Mouse (Mus musculus): ENCODE measurements around the gene Rrp8. TPM values are rescaled to one million over a fixed set of nuclear protein-coding genes. Genes with fewer than 3 reads are reported as not detected.

Rrp8 gene
- 48.4 and 50.6 TPM in 2 replicates for polyA plus RNA-seq (2014; fragmentation: Nextera tagmentation; extraction: Ambion mirVana)

DNA sequence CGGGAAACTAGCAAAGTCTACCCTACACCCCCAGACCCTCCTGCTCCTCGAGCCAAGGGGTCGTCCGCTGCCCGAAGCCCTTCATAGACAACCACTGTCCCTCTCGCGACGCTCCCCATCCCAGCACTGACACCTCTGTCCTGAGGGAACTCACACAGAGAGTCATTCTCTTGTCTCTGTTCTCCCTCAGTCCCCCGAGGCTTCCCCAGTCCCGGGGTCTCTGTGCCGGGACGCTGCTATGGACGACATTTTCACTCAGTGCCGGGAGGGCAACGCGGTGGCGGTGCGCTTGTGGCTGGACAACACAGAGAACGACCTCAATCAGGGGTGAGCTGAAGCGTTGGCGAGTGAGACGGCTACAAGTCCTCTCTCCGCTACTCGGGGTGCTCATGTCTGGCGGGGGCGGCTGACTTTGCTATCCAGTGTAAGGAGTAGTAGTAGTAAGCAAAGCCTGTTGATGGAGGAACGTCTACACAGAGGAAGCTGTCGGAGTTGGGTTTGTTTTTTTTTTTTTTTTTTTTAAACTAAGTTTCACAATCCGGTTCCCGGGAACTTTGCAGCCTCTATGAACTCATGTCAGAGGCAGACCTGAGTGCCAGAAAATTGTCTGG lies at the start of gene Rrp8:
Gene Rrp8 (minus strand): TSS at position 475 of the 611 bp plus-strand sequence.
- H3K9ac ChIP-seq (ENCODE audit: low read length), result peak within 1 kb of the TSS; percentile 93
- no peaks in the 10 kb centered on the region for H3K27me3 ChIP-seq (ENCODE audit: control insufficient read depth, insufficient read depth, low read length)
- no peak for DNase-seq (ENCODE audit: low spot score)
- peaks cover 24% of the 10 kb centered on the region for H3K36me3 ChIP-seq (ENCODE audit: control insufficient read depth, insufficient read depth, low read length)
- H3K27ac ChIP-seq (replicated peaks; ENCODE audit: low read depth, low read length), result peak within 1 kb of the TSS; percentile 61
- peaks cover 12% of the 10 kb centered on the region for H3K4me1 ChIP-seq (ENCODE audit: control insufficient read depth, insufficient read depth, low read length)
- WGBS, result under 1% methylated on average over 30 of the region's 30 CpGs
- no peaks in the 10 kb centered on the region for H3K9me3 ChIP-seq (ENCODE audit: control insufficient read depth, low read length)
- peak; percentile 18 for ATAC-seq (ENCODE audit: insufficient number of reproducible peaks, low FRiP score, low TSS enrichment, low read depth)
- H3K4me2 ChIP-seq (ENCODE audit: low read depth, severe bottlenecking), result peak within 1 kb of the TSS; percentile 47
- H3K4me3 ChIP-seq (ENCODE audit: low read depth, low read length), result peak within 1 kb of the TSS; percentile 54

- Histone ChIP-seq H3K27ac (replicated peaks; ENCODE audit: low read depth, low read length) (peak overlapping the region; percentile 76), H3K9me3 (ENCODE audit: control insufficient read depth, low read length) (no peaks in the 10 kb centered on the region), H3K4me3 (ENCODE audit: low read depth, low read length) (peak overlapping the region; percentile 76), H3K4me1 (ENCODE audit: control insufficient read depth, insufficient read depth, low read length) (peaks cover 20% of the 10 kb centered on the region), H3K27me3 (ENCODE audit: control insufficient read depth, insufficient read depth, low read length) (no peaks in the 10 kb centered on the region), H3K4me2 (ENCODE audit: low read depth, severe bottlenecking) (peak overlapping the region; percentile 70), H3K36me3 (ENCODE audit: control insufficient read depth, insufficient read depth, low read length) (no peaks in the 10 kb centered on the region; the same call in 1 of the 2 replicates), H3K9ac (ENCODE audit: low read length) (peak overlapping the region; percentile 93)
- peak; percentile 38 for DNase-seq (ENCODE audit: low spot score)
- WGBS, result 5% methylated on average over 20 of the region's 20 CpGs
- ATAC-seq (ENCODE audit: insufficient number of reproducible peaks, low FRiP score, low TSS enrichment, low read depth), result peak; percentile 71
These were observed 49.5 kb upstream of the Rrp8 start for GRCm38 (mm10) chr7:105786506-105787284.

DNA sequence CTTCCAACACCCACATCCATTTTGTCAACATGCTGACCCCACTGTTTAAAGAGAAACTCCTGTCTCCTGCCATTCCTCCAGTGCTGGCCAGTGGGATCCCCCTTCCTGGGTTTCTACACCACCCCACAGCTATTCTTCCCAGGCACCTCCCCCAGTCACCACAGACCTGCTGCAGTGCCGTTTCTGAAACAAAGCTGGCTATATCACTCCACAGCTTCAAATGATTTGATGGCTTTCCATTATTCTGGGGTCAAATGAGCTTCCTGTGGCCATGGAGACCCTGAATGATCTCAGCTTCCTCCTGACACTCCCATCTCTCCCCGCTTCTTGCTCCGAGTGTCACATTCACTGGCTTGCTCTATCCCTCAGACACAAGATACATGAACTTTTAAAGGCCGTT lies 47.4 kb upstream of the Rrp8 start:
- Histone ChIP-seq H3K4me1 (ENCODE audit: control insufficient read depth, insufficient read depth, low read length) (peaks cover 20% of the 10 kb centered on the region), H3K4me2 (ENCODE audit: low read depth, severe bottlenecking) (peak overlapping the region; percentile 15; the same call in 1 of the 2 replicates), H3K36me3 (ENCODE audit: control insufficient read depth, insufficient read depth, low read length) (no peaks in the 10 kb centered on the region; the same call in 1 of the 2 replicates), H3K27me3 (ENCODE audit: control insufficient read depth, insufficient read depth, low read length) (no peaks in the 10 kb centered on the region), H3K9me3 (ENCODE audit: control insufficient read depth, low read length) (no peaks in the 10 kb centered on the region), H3K27ac (replicated peaks; ENCODE audit: low read depth, low read length) (no peak overlapping the region), H3K4me3 (ENCODE audit: low read depth, low read length) (peak overlapping the region; percentile 7; the same call in 1 of the 2 replicates), H3K9ac (ENCODE audit: low read length) (no peak overlapping the region)
- ATAC-seq (ENCODE audit: insufficient number of reproducible peaks, low FRiP score, low TSS enrichment, low read depth) (no peak), DNase-seq (ENCODE audit: low spot score) (peak; percentile 20)
- WGBS, result 45% methylated on average over 4 of the region's 4 CpGs

DNA sequence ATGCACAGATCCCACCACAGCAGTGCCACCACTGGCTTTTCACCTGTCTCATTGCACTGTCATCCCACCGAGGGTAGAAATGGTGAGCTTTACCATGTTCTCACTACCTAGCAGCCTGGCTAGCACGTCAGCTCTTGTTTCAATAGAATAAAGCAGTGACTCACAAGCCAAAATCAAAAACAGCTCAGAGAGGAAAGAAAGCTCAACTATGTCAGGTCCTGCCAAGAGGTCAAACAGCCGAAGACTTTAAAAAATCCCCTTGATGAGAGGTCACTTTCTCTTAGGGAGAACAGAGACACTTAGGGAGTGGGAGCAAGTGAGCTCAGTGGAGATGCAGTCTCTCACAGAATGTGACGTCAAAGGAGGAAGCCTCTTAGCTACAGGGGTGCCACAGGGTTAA lies 46.7 kb upstream of the Rrp8 start:
- WGBS, result 52% methylated on average over 4 of the region's 4 CpGs
- Histone ChIP-seq H3K9me3 (ENCODE audit: control insufficient read depth, low read length) (no peaks in the 10 kb centered on the region), H3K4me3 (ENCODE audit: low read depth, low read length) (no peak overlapping the region), H3K9ac (ENCODE audit: low read length) (no peak overlapping the region), H3K4me2 (ENCODE audit: low read depth, severe bottlenecking) (no peak overlapping the region), H3K27ac (replicated peaks; ENCODE audit: low read depth, low read length) (no peak overlapping the region), H3K27me3 (ENCODE audit: control insufficient read depth, insufficient read depth, low read length) (no peaks in the 10 kb centered on the region), H3K4me1 (ENCODE audit: control insufficient read depth, insufficient read depth, low read length) (peaks cover 26% of the 10 kb centered on the region), H3K36me3 (ENCODE audit: control insufficient read depth, insufficient read depth, low read length) (no peaks in the 10 kb centered on the region; the same call in 1 of the 2 replicates)
- ATAC-seq (ENCODE audit: insufficient number of reproducible peaks, low FRiP score, low TSS enrichment, low read depth) (no peak), DNase-seq (ENCODE audit: low spot score) (no peak)

DNA sequence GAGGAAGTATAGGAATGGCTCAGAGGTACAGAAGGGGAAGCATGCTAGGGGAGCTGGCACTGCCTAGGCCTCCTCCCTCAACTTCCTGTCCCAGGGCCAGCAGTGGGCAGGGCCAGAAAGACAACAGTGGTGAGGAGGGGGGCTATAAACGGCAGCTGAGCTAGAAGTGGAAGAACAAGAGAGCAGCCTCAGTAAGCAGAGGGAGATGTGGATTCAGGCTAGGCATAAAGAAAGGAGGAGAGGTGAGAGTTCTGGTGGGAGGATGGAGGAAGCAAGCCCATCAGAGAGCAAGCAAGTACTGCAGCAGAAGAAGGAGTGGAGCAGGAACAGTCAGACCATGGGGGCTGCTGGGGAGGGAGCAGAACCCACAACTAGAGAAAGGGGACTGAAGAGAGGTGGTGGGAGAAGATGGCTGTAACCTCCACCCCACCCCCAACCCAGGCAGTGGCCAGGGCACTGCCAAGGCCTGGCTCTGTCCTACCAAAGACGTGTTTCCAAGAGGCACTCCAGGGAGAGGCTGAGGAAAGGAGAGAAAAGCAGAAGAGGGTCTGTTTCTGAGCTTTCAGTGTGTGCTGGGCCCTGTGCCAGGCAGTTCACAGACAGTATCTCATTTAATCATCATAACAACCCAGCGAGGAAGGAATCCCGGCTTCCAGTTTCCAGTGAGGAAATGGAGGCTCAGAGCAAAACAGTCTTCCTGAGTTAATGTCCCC lies 41.5 kb upstream of the Rrp8 start:
- no peaks in the 10 kb centered on the region for H3K9me3 ChIP-seq (ENCODE audit: control insufficient read depth, low read length)
- H3K27ac ChIP-seq (replicated peaks; ENCODE audit: low read depth, low read length), result peak overlapping the region; percentile 93
- H3K9ac ChIP-seq (ENCODE audit: low read length), result peak overlapping the region; percentile 44
- H3K4me2 ChIP-seq (ENCODE audit: low read depth, severe bottlenecking), result peak overlapping the region; percentile 42
- H3K4me3 ChIP-seq (ENCODE audit: low read depth, low read length), result peak overlapping the region; percentile 33
- DNase-seq (ENCODE audit: low spot score) (peak; percentile 32), ATAC-seq (ENCODE audit: insufficient number of reproducible peaks, low FRiP score, low TSS enrichment, low read depth) (peak; percentile 93)
- H3K4me1 ChIP-seq (ENCODE audit: control insufficient read depth, insufficient read depth, low read length), result peaks cover 21% of the 10 kb centered on the region
- no peaks in the 10 kb centered on the region; the same call in 1 of the 2 replicates for H3K36me3 ChIP-seq (ENCODE audit: control insufficient read depth, insufficient read depth, low read length)
- no peaks in the 10 kb centered on the region for H3K27me3 ChIP-seq (ENCODE audit: control insufficient read depth, insufficient read depth, low read length)
- WGBS, result 23% methylated on average over 4 of the region's 4 CpGs

DNA sequence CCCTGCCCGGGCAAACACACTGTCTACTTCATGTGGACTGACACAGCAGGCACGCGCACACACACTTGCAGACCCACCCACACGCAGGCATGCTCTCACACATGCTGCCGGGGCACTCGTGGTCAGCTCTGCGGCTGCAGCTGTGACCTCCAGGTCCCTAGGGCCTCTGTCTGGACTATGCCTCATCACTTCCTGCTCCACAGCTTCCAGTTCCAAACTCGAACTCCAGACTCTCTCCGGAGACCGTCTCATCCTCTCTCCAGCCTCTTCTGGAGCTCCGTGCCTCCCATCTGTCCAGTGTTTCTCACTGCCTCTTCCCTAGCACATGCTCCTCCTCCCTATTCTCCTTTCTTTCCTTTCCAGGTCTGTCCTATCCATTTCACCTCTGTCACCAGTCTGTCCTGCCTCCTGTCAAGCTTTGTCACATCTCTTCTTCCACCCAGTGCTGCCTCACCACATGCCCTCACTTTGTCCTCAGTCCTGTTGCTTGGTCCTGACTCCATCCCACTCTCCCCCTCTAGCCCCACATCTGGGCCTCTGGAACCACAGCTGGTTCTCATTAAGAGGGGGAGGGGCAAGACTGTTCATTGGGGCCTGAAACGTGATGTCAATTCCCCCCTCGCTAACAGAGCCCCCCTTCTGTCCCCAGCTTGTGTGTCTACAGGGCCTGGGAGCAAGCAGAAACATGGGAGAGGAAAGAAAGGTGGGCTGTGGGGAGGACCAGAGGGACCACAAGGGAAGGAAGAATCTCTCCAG lies 40.8 kb upstream of the Rrp8 start:
- peak; percentile 96 for ATAC-seq (ENCODE audit: insufficient number of reproducible peaks, low FRiP score, low TSS enrichment, low read depth)

GRCm38 (mm10) chr7:105777316-105777715 lies 40.1 kb upstream of the Rrp8 start:
- H3K36me3 ChIP-seq (ENCODE audit: control insufficient read depth, insufficient read depth, low read length), result peaks cover 3% of the 10 kb centered on the region; the same call in 1 of the 2 replicates
- no peaks in the 10 kb centered on the region for H3K27me3 ChIP-seq (ENCODE audit: control insufficient read depth, insufficient read depth, low read length)
- H3K9me3 ChIP-seq (ENCODE audit: control insufficient read depth, low read length), result no peaks in the 10 kb centered on the region
- DNase-seq (ENCODE audit: low spot score) (no peak), ATAC-seq (ENCODE audit: insufficient number of reproducible peaks, low FRiP score, low TSS enrichment, low read depth) (no peak)
- peak overlapping the region; percentile 93; the same call in 1 of the 2 replicates for H3K27ac ChIP-seq (replicated peaks; ENCODE audit: low read depth, low read length)
- 86% methylated on average over 1 of the region's 1 CpGs for WGBS
- H3K4me3 ChIP-seq (ENCODE audit: low read depth, low read length), result peak overlapping the region; percentile 33; the same call in 1 of the 2 replicates
- H3K4me2 ChIP-seq (ENCODE audit: low read depth, severe bottlenecking), result peak overlapping the region; percentile 42
- peaks cover 19% of the 10 kb centered on the region for H3K4me1 ChIP-seq (ENCODE audit: control insufficient read depth, insufficient read depth, low read length)
- H3K9ac ChIP-seq (ENCODE audit: low read length), result no peak overlapping the region

More for the DNA sequence above, 40.8 kb upstream of the Rrp8 start:
- H3K9ac ChIP-seq (ENCODE audit: low read length), result peak overlapping the region; percentile 56
- peak overlapping the region; percentile 42 for H3K4me2 ChIP-seq (ENCODE audit: low read depth, severe bottlenecking)
- H3K9me3 ChIP-seq (ENCODE audit: control insufficient read depth, low read length), result no peaks in the 10 kb centered on the region
- no peaks in the 10 kb centered on the region for H3K27me3 ChIP-seq (ENCODE audit: control insufficient read depth, insufficient read depth, low read length)
- H3K27ac ChIP-seq (replicated peaks; ENCODE audit: low read depth, low read length), result peak overlapping the region; percentile 93
- 12% methylated on average over 13 of the region's 13 CpGs for WGBS
- peaks cover 19% of the 10 kb centered on the region for H3K4me1 ChIP-seq (ENCODE audit: control insufficient read depth, insufficient read depth, low read length)
- H3K36me3 ChIP-seq (ENCODE audit: control insufficient read depth, insufficient read depth, low read length), result no peaks in the 10 kb centered on the region; the same call in 1 of the 2 replicates
- DNase-seq (ENCODE audit: low spot score), result peak; percentile 94
- H3K4me3 ChIP-seq (ENCODE audit: low read depth, low read length), result peak overlapping the region; percentile 33

All from limb, embryonic 11.5 days (tissue).